Mouse (Mus musculus): ENCODE data around the gene Gemin5.
"Not testable (repeated sequence)": the region's sequence is repeated elsewhere in the genome, so short reads cannot be mapped to it uniquely, and the experiment has no call there.

The Gemin5 gene

GRCm38 (mm10) chr11:58168167-58168915 lies at the start of gene Gemin5:
Gemin5 (minus strand) TSS chr11:58168539.
- DNase-seq = peak; percentile 63 to 66

- DNase-seq = no peak
Observed at GRCm38 (mm10) chr11:58216823-58217222, 48.5 kb upstream of the Gemin5 start.

- no peak for DNase-seq
Observed at GRCm38 (mm10) chr11:58215814-58216213, 47.5 kb upstream of the Gemin5 start.

- DNase-seq = not testable (repeated sequence)
Observed at GRCm38 (mm10) chr11:58215049-58215430, 46.7 kb upstream of the Gemin5 start.

- DNase-seq = peak; percentile 84 to 88
Observed at GRCm38 (mm10) chr11:58214391-58215048, 46.2 kb upstream of the Gemin5 start.

GRCm38 (mm10) chr11:58213673-58214342 lies 45.5 kb upstream of the Gemin5 start:
- no peak for DNase-seq

GRCm38 (mm10) chr11:58211682-58212067 lies 43.3 kb upstream of the Gemin5 start:
- DNase-seq = no peak

- peak in 1 of 2 experiments; percentile 32 for DNase-seq
Observed at GRCm38 (mm10) chr11:58211062-58211681, 42.8 kb upstream of the Gemin5 start.

GRCm38 (mm10) chr11:58210321-58210886 lies 42.1 kb upstream of the Gemin5 start:
- peak in 1 of 2 experiments; percentile 58 for DNase-seq

GRCm38 (mm10) chr11:58201052-58201451 lies 32.7 kb upstream of the Gemin5 start:
- DNase-seq = peak in 1 of 2 experiments; percentile 56

- peak in 1 of 2 experiments; percentile 53 for DNase-seq
Observed at GRCm38 (mm10) chr11:58200226-58200625, 31.9 kb upstream of the Gemin5 start.

GRCm38 (mm10) chr11:58199229-58200037 lies 31.1 kb upstream of the Gemin5 start, which contains the start of the genes Igtp and Irgm2:
Igtp (plus strand) TSS chr11:58199556.
Irgm2 (plus strand) TSS chr11:58199618.
- peak; percentile 79 to 85 for DNase-seq

GRCm38 (mm10) chr11:58198663-58199062 lies 30.3 kb upstream of the Gemin5 start:
- no peak for DNase-seq

- DNase-seq = no peak
Observed at GRCm38 (mm10) chr11:58193860-58194520, 25.7 kb upstream of the Gemin5 start.

GRCm38 (mm10) chr11:58193326-58193725 lies 25.0 kb upstream of the Gemin5 start:
- no peak for DNase-seq

GRCm38 (mm10) chr11:58189675-58190074 lies 21.3 kb upstream of the Gemin5 start:
- DNase-seq = no peak

- DNase-seq = no peak
Observed at GRCm38 (mm10) chr11:58183579-58183978, 15.2 kb upstream of the Gemin5 start.

- no peak for DNase-seq
Observed at GRCm38 (mm10) chr11:58180756-58181155, 12.4 kb upstream of the Gemin5 start.

- peak in 1 of 2 experiments; percentile 21 for DNase-seq
Observed at GRCm38 (mm10) chr11:58179986-58180385, 11.6 kb upstream of the Gemin5 start.

- DNase-seq = peak; percentile 37 to 71
Observed at GRCm38 (mm10) chr11:58179563-58179962, 11.2 kb upstream of the Gemin5 start.

GRCm38 (mm10) chr11:58171459-58172091 lies 3.2 kb upstream of the Gemin5 start, which contains the start of gene Mrpl22:
Mrpl22 (plus strand) TSS chr11:58171661.
- peak; percentile 89 to 92 for DNase-seq
